8 mouse cellular contexts compared by ENCODE assay signal in the genomic region with DNA sequence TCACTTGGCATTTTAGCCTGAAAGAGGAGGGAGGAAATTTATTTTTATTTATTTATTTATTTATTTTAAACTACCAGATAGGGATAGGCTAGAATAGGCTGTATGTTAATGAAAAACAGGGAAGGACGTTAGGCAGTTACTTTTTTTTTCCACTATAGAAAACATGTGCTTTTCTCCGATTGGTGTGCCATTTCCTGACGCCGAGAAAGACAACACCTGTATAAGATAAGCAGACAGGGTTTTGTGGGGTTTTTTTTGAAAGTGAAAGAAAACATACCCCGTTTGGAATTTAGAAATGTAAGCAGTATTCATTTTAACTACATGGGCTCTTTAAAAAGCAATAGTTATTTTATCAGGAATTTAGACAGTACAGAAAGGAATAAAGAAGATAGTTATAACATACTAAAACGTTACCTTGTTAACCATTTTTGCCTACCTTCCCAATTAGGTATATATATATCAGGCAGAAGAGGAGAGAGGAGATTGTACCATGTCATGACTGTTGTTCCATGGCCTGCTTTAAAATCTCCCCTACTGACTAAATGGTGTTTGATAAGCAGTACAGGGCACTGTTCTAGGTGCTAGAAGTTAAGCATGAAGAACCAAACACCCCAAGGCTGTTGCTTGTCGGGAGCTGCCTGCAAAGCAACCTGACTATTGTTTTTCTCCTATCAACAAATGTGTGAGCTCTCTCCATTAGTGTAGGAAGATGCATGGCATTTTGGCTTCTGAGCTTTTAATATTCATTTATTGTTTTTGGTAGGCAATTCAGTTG. TPM values are rescaled to one million over a fixed set of nuclear protein-coding genes. Genes with fewer than 3 reads are reported as not detected.
DNase-seq lines count a peak whose midpoint lies in the region; ATAC-seq and TF ChIP-seq lines count a peak whose summit lies in the region.

No protein-coding gene starts in this region.

- no peaks in the 10 kb centered on the region for H3K27me3 ChIP-seq in embryonic facial prominence, embryonic 12.5 days
- no peaks in the 10 kb centered on the region for H3K27me3 ChIP-seq in intestine, postnatal 0 days (replicated peaks; ENCODE audit: control insufficient read depth, insufficient read depth, low read length)
- no peaks in the 10 kb centered on the region for H3K27me3 ChIP-seq in neural tube, embryonic 13.5 days

- H3K9ac ChIP-seq in embryonic facial prominence, embryonic 12.5 days = no peak overlapping the region
- H3K9ac ChIP-seq in intestine, postnatal 0 days (ENCODE audit: low read depth, low read length) = peak overlapping the region; percentile 98; the same call in 1 of the 2 replicates
- H3K9ac ChIP-seq in neural tube, embryonic 13.5 days = 0 out of 2 replicates have a peak overlapping the region, but pooled peaks have one; percentile 97

- no peaks in the 10 kb centered on the region for H3K36me3 ChIP-seq in embryonic facial prominence, embryonic 12.5 days
- no peaks in the 10 kb centered on the region for H3K36me3 ChIP-seq in intestine, postnatal 0 days (ENCODE audit: control insufficient read depth, insufficient read depth)
- no peaks in the 10 kb centered on the region for H3K36me3 ChIP-seq in neural tube, embryonic 13.5 days

- DNase-seq in lung, adult 2 months = no peak
- DNase-seq in lung, postnatal 4 days = no peak
- DNase-seq in left cerebral cortex, adult 9 months (ENCODE audit: low spot score in 2 of 2) = no peak
- DNase-seq in embryo, embryonic 10 days (ENCODE audit: low spot score) = no peak
- no peak for DNase-seq in lung, postnatal 36 days

- no peak for TF ChIP-seq CTCF in lung, adult 2 months (IDR thresholded peaks at IDR 0.05; ENCODE audit: insufficient read depth, low read length)
- TF ChIP-seq CTCF in intestine, postnatal 0 days (IDR thresholded peaks at IDR 0.05; ENCODE audit: low read depth) = no peak

- H3K9me3 ChIP-seq in embryonic facial prominence, embryonic 12.5 days = no peaks in the 10 kb centered on the region
- H3K9me3 ChIP-seq in intestine, postnatal 0 days (ENCODE audit: control insufficient read depth) = no peaks in the 10 kb centered on the region
- H3K9me3 ChIP-seq in neural tube, embryonic 13.5 days = no peaks in the 10 kb centered on the region

- no peak for TF ChIP-seq POLR2A in lung, adult 2 months (IDR thresholded peaks at IDR 0.05; ENCODE audit: borderline replicate concordance, extremely low read depth, low read depth, low read length)

- peak overlapping the region; percentile 84 for H3K4me2 ChIP-seq in embryonic facial prominence, embryonic 12.5 days (replicated peaks)
- peak overlapping the region; percentile 84 for H3K4me2 ChIP-seq in intestine, postnatal 0 days (replicated peaks; ENCODE audit: low read depth)
- H3K4me2 ChIP-seq in neural tube, embryonic 13.5 days = peak overlapping the region; percentile 74

- no peak for ATAC-seq in embryonic facial prominence, embryonic 12.5 days (ENCODE audit: insufficient number of reproducible peaks, insufficient read depth, low FRiP score, low TSS enrichment)
- ATAC-seq in intestine, postnatal 0 days = no peak
- no peak for ATAC-seq in neural tube, embryonic 13.5 days (ENCODE audit: low read depth)

- no peak overlapping the region for H3K27ac ChIP-seq in embryonic facial prominence, embryonic 12.5 days
- H3K27ac ChIP-seq in intestine, postnatal 0 days (ENCODE audit: low read depth, low read length) = peak overlapping the region; percentile 41; the same call in 1 of the 2 replicates
- H3K27ac ChIP-seq in neural tube, embryonic 13.5 days (replicated peaks) = no peak overlapping the region

- WGBS in lung, adult 2 months = 21% methylated on average over 7 of the region's 7 CpGs
- WGBS in embryonic facial prominence, embryonic 12.5 days = 47% methylated on average over 7 of the region's 7 CpGs
- WGBS in intestine, postnatal 0 days = 21% methylated on average over 7 of the region's 7 CpGs
- 68% methylated on average over 7 of the region's 7 CpGs for WGBS in neural tube, embryonic 13.5 days

- H3K4me3 ChIP-seq in lung, adult 2 months (replicated peaks; ENCODE audit: extremely low read depth, low read depth, low read length) = peak overlapping the region; percentile 98
- peak overlapping the region; percentile 93; the same call in 1 of the 2 replicates for H3K4me3 ChIP-seq in embryonic facial prominence, embryonic 12.5 days
- peak overlapping the region; percentile 99 for H3K4me3 ChIP-seq in intestine, postnatal 0 days (ENCODE audit: low read depth, low read length)
- H3K4me3 ChIP-seq in neural tube, embryonic 13.5 days = peak overlapping the region; percentile 93

- peaks cover 9% of the 10 kb centered on the region for H3K4me1 ChIP-seq in lung, adult 2 months (ENCODE audit: control insufficient read depth, insufficient read depth, low read length)
- peaks cover 4% of the 10 kb centered on the region; the same call in 1 of the 2 replicates for H3K4me1 ChIP-seq in embryonic facial prominence, embryonic 12.5 days
- peaks cover 4% of the 10 kb centered on the region; the same call in 1 of the 2 replicates for H3K4me1 ChIP-seq in intestine, postnatal 0 days (replicated peaks; ENCODE audit: control insufficient read depth, insufficient read depth, low read length)
- H3K4me1 ChIP-seq in neural tube, embryonic 13.5 days (replicated peaks) = peaks cover 25% of the 10 kb centered on the region

RNA-seq across cellular contexts. Expression of gene Ugcg, which starts 1.8 kb away (rescaled TPM):
- 28.7 and 42.2 TPM in 2 replicates for polyA plus RNA-seq in lung, adult 2 months (2012; rRNA removed)
- polyA plus RNA-seq in embryonic facial prominence, embryonic 12.5 days (2016; fragmentation: Nextera tagmentation; extraction: Ambion mirVana) = 13.6 and 13.9 TPM in 2 replicates
- 20.3 and 25.3 TPM in 2 replicates for polyA plus RNA-seq in intestine, postnatal 0 days (2015; fragmentation: Nextera tagmentation; extraction: Ambion mirVana)
- polyA plus RNA-seq in neural tube, embryonic 13.5 days (2015; fragmentation: Nextera tagmentation; extraction: Ambion mirVana) = 15.1 and 17.0 TPM in 2 replicates

RNA-seq across cellular contexts. Expression of gene AI481877, which starts 52.1 kb away (rescaled TPM):
- 0.07 TPM in 1 of 2 replicates, not detected in the other for polyA plus RNA-seq in lung, adult 2 months (2012; rRNA removed)
- not detected in 2 replicates for polyA plus RNA-seq in embryonic facial prominence, embryonic 12.5 days (2016; fragmentation: Nextera tagmentation; extraction: Ambion mirVana)
- not detected in 2 replicates for polyA plus RNA-seq in intestine, postnatal 0 days (2015; fragmentation: Nextera tagmentation; extraction: Ambion mirVana)
- polyA plus RNA-seq in neural tube, embryonic 13.5 days (2015; fragmentation: Nextera tagmentation; extraction: Ambion mirVana) = not detected in 2 replicates
